ENCODE assay signal across 25 mouse cellular contexts in the genomic region with DNA sequence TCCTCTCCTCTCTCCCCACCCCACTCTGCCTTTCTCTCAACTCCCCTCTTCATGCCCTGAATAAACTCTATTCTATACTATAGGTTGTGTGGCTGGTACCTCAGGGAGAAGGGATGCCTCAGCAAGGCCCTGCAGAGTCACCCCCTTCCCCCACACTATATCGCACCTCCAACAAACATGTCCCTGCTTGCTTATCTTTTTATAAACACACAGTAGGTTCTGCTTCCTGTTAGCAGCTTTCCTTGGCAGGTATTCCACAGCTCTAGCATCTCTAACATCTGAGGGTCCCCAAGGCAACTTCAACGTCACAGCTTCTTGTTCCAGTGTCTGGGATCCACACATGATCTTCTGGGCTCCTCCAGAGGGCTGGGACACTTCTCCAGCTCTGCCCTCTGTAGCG.
"Had no signal": no experiment of that assay in that cellular context is flagged by ENCODE, and none has a peak within 500 bp of the region (broad histone marks: within the 10 kb centered on the region; RNA-seq: fewer than 3 reads in every experiment).

No protein-coding gene starts in this region.

- ATAC-seq: forebrain, embryonic 13.5 days; forebrain, embryonic 14.5 days; forebrain, embryonic 15.5 days; forebrain, embryonic 16.5 days; forebrain, postnatal 0 days had no signal

- H3K4me3 ChIP-seq: embryonic facial prominence, embryonic 10.5 days; embryonic facial prominence, embryonic 12.5 days; embryonic facial prominence, embryonic 13.5 days; embryonic facial prominence, embryonic 15.5 days; erythroblast, embryonic 14.5 days; forebrain, embryonic 10.5 days; forebrain, embryonic 12.5 days; forebrain, embryonic 13.5 days; forebrain, embryonic 15.5 days; gastrocnemius, adult 2 months; heart, adult 2 months had no signal

- H3K9ac ChIP-seq: embryonic facial prominence, embryonic 12.5 days; embryonic facial prominence, embryonic 13.5 days; embryonic facial prominence, embryonic 15.5 days; forebrain, embryonic 12.5 days; forebrain, embryonic 13.5 days; forebrain, embryonic 15.5 days; forebrain, postnatal 0 days had no signal

- H3K27ac ChIP-seq: embryonic facial prominence, embryonic 10.5 days; embryonic facial prominence, embryonic 12.5 days; embryonic facial prominence, embryonic 13.5 days; embryonic facial prominence, embryonic 15.5 days; forebrain, embryonic 10.5 days; forebrain, embryonic 12.5 days; forebrain, embryonic 13.5 days; forebrain, embryonic 15.5 days; gastrocnemius, adult 2 months; heart, adult 2 months had no signal

- H3K27me3 ChIP-seq: embryonic facial prominence, embryonic 12.5 days; embryonic facial prominence, embryonic 13.5 days; embryonic facial prominence, embryonic 15.5 days; forebrain, embryonic 12.5 days; forebrain, embryonic 13.5 days; forebrain, embryonic 15.5 days had no signal

- DNase-seq: cerebellum, adult 9-10 months; cerebellum, adult 9-11 months; cerebellum, postnatal 10 days; cerebellum, postnatal 14 days; cerebellum, postnatal 25 days; cerebellum, postnatal 36 days; embryo, embryonic 11 days; forebrain, postnatal 0 days; gastrocnemius, adult 2 months; gastrocnemius, postnatal 10 days; gastrocnemius, postnatal 14 days; gastrocnemius, postnatal 25 days; gastrocnemius, postnatal 36 days; heart, adult 2 months had no signal

- H3K4me1 ChIP-seq: embryonic facial prominence, embryonic 10.5 days; embryonic facial prominence, embryonic 12.5 days; embryonic facial prominence, embryonic 13.5 days; embryonic facial prominence, embryonic 15.5 days; forebrain, embryonic 10.5 days; forebrain, embryonic 12.5 days; forebrain, embryonic 13.5 days; forebrain, embryonic 15.5 days had no signal

- H3K4me2 ChIP-seq: embryonic facial prominence, embryonic 12.5 days; embryonic facial prominence, embryonic 13.5 days; embryonic facial prominence, embryonic 15.5 days; forebrain, embryonic 12.5 days; forebrain, embryonic 13.5 days; forebrain, embryonic 15.5 days had no signal
